Mouse (Mus musculus) forebrain, embryonic 10.5 days (tissue): ENCODE measurements around the gene Gm5800. TPM values are rescaled to one million over a fixed set of nuclear protein-coding genes. Genes with fewer than 3 reads are reported as not detected.
"Not testable (repeated sequence)": the region's sequence is repeated elsewhere in the genome, so short reads cannot be mapped to it uniquely, and the experiment has no call there.

ENCODE experiments used
- DNase-seq: peaks from one replicate; pipeline ENCODE4 v3.0.0-alpha.2; 2017; ENCODE audit warnings: low spot score; ENCODE audit errors: extremely low spot score
- H3K27ac ChIP-seq: fragments of 300-500 bp; sonication (generic); 2 replicates; pipeline ENCODE4 v1.5.1; 2016; ENCODE audit warnings: mild to moderate bottlenecking
- H3K27me3 ChIP-seq: fragments of 300-500 bp; sonication (generic); 2 replicates; pipeline ENCODE4 v1.6.1; 2016; ENCODE audit warnings: mild to moderate bottlenecking; ENCODE audit not compliant: poor library complexity, severe bottlenecking
- H3K36me3 ChIP-seq: fragments of 300-500 bp; sonication (generic); replicated peaks from 2 replicates; pipeline ENCODE4 v1.6.1; 2016; ENCODE audit warnings: mild to moderate bottlenecking, moderate library complexity
- H3K4me1 ChIP-seq: fragments of 300-500 bp; sonication (generic); 2 replicates; pipeline ENCODE4 v1.6.1; 2016
- H3K4me3 ChIP-seq: fragments of 300-500 bp; sonication (generic); 2 replicates; pipeline ENCODE4 v1.5.1; 2016; ENCODE audit warnings: mild to moderate bottlenecking, moderate library complexity
- H3K9me3 ChIP-seq: fragments of 300-500 bp; sonication (generic); 2 replicates; pipeline ENCODE4 v1.6.1; 2016; ENCODE audit warnings: mild to moderate bottlenecking, moderate library complexity
- WGBS: fragments of 180-500 bp; shearing (Covaris S2); methylation state at CpG from one replicate; pipeline ENCODE4 v1.1.7; 2016; 5-methylcytosine and 5-hydroxymethylcytosine counted together
- polyA plus RNA-seq: library from polyadenylated mRNA; unstranded; fragments of >200 nt; fragmentation: Nextera tagmentation; extraction: Ambion mirVana; gene quantifications from 2 replicates; pipeline ENCODE4 v1.2.1, GENCODE M21; 2016

The Gm5800 gene
- polyA plus RNA-seq = not detected in 2 replicates

GRCm38 (mm10) chr14:51717083-51717482 is at the start of gene Gm5800:
Gm5800 (minus strand) TSS chr14:51717183.
- 69% methylated on average over 1 of the region's 1 CpGs for WGBS

GRCm38 (mm10) chr14:51755944-51756343 is 39.0 kb upstream of the Gm5800 start:
- Histone ChIP-seq H3K27ac (no peak overlapping the region), H3K9me3 (no peaks in the 10 kb centered on the region), H3K4me1 (no peaks in the 10 kb centered on the region), H3K27me3 (no peaks in the 10 kb centered on the region), H3K36me3 (no peaks in the 10 kb centered on the region), H3K4me3 (no peak overlapping the region)
- WGBS = 59% methylated on average over 2 of the region's 2 CpGs
- DNase-seq = no peak

More at GRCm38 (mm10) chr14:51717083-51717482, at the start of gene Gm5800:
- no peaks in the 10 kb centered on the region for H3K4me1 ChIP-seq
- no peak within 1 kb of the TSS for H3K4me3 ChIP-seq
- H3K36me3 ChIP-seq = no peaks in the 10 kb centered on the region
- H3K9me3 ChIP-seq = no peaks in the 10 kb centered on the region
- no peaks in the 10 kb centered on the region for H3K27me3 ChIP-seq
- H3K27ac ChIP-seq = no peak within 1 kb of the TSS
- DNase-seq = no peak

DNA sequence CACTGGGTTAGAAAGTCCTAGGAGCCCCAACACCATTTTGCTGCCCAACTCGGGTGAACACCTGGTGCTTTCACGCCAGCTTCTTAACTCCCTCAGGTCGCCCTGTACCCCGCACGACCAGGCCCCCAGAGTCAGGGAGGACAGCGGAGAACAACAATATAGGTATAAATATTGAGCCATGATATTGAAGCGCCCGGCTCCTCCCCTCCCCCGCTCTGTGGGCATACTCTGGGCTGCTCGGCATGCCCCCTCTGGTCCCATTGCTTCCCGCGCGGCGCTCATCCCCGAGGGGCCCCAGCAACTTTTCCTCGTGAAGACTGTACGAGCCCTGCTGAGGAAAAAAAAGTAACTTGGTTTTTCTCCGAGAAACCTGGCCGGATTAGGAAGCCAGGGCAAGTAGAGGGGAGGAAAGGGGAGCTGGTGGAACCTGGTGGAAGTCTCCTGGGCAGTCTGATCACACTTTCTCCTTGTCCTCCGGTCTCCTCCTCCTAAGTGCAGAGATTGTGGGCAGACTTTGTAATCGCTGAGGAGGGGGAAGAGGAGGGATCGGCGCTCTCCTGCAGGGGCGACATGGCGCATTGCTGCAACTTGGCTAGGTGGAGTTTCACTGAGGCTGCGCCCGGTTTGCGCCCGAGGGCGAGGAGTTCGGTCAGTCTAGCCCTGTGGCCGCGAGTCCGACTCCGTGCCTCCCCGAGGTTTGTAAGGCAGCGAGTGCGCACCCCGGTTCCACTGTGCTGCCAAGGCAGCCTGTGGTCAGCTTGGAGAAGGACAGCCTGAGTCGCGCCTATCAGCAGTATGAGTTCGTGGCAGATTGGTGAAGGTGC is 23.6 kb upstream of the Gm5800 start:
- Histone ChIP-seq H3K27me3 (peaks cover 59% of the 10 kb centered on the region), H3K4me1 (peaks cover 37% of the 10 kb centered on the region), H3K9me3 (no peaks in the 10 kb centered on the region), H3K4me3 (peak overlapping the region; percentile 56), H3K27ac (no peak overlapping the region), H3K36me3 (no peaks in the 10 kb centered on the region)
- peak; percentile 34 for DNase-seq
- 2% methylated on average over 42 of the region's 42 CpGs for whole genome bisulfite sequencing

GRCm38 (mm10) chr14:51739150-51739993 is 22.4 kb upstream of the Gm5800 start:
- no peaks in the 10 kb centered on the region for H3K9me3 ChIP-seq
- DNase-seq = no peak
- 3% methylated on average over 24 of the region's 24 CpGs for WGBS
- peaks cover 37% of the 10 kb centered on the region for H3K4me1 ChIP-seq
- no peak overlapping the region for H3K27ac ChIP-seq
- H3K27me3 ChIP-seq = peaks cover 59% of the 10 kb centered on the region
- H3K4me3 ChIP-seq = peak overlapping the region; percentile 56
- H3K36me3 ChIP-seq = no peaks in the 10 kb centered on the region

DNA sequence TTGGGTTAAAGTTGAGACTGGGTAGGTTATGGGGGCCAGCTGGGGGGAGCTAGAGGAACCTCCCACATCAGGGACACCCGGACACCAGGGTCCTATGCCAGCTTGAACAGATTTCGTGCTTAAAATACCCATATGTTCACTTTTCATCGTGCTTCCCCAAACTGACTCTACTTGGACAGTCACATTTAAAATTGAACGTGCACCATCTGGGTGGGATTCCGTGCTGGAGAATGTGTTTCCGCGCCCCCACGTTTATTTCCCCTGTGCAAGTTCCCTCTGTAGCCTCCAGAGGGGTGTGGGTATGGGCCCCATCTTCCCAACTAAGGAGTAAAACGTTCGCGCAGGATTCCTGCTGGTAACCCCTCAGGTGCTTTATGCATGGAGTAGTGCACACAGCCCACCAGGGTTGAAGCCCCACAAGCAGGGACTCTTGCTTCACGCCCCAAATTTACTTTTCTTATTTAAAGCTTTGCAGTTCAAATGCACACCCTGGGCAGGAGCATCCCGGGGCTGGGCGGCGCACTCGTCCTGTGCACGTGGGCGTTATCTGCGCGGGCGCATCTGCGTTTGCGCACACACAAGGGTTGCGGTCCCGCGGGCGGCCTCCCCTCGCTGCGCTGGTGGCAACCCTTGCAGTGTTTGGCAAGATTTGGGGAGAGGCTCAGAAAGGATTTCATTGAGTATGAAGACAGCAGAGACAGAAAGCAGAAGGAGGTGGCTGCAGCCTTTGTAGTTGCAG is 21.6 kb upstream of the Gm5800 start:
- no peaks in the 10 kb centered on the region for H3K36me3 ChIP-seq
- no peak overlapping the region for H3K27ac ChIP-seq
- H3K4me1 ChIP-seq = peaks cover 37% of the 10 kb centered on the region
- peaks cover 59% of the 10 kb centered on the region for H3K27me3 ChIP-seq
- WGBS = 3% methylated on average over 29 of the region's 29 CpGs
- no peak for DNase-seq
- peak overlapping the region; percentile 56 for H3K4me3 ChIP-seq
- H3K9me3 ChIP-seq = no peaks in the 10 kb centered on the region

GRCm38 (mm10) chr14:51737967-51738366 is 21.0 kb upstream of the Gm5800 start:
- DNase-seq = no peak
- Histone ChIP-seq H3K9me3 (no peaks in the 10 kb centered on the region), H3K4me1 (peaks cover 37% of the 10 kb centered on the region), H3K27ac (no peak overlapping the region), H3K4me3 (no peak overlapping the region), H3K27me3 (peaks cover 59% of the 10 kb centered on the region), H3K36me3 (no peaks in the 10 kb centered on the region)
- 12% methylated on average over 12 of the region's 12 CpGs for WGBS

DNA sequence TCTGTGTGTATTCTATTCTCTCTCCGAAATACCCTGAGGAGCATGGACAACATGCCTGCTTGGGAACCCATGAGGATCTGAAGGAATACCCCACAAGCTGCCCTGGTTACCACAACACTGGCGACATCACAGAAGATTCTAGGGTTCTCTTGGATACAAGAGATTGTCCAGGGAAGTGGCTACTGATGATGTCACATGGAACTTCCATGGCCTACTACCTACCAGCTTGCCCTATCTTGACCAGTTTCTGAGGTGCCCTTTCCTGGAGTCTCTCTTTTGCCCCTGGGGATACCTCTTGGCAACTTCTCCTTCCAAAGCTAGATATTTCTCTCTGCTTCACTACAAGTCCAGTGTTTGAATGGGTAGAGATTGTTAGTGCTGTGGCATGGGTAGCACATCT is 21.6 kb downstream of the Gm5800 start, which contains the start of gene Gm17079:
Gene Gm17079, minus strand, starts transcription at position 101 of the 400 bp plus-strand sequence.
- not testable (repeated sequence) for H3K4me3 ChIP-seq, H3K27ac ChIP-seq, H3K36me3 ChIP-seq, H3K9me3 ChIP-seq, DNase-seq, H3K27me3 ChIP-seq, H3K4me1 ChIP-seq
- WGBS = 82% methylated on average over 1 of the region's 2 CpGs

- Histone ChIP-seq H3K4me3 (no peak overlapping the region), H3K27ac (no peak overlapping the region), H3K27me3 (no peaks in the 10 kb centered on the region), H3K9me3 (no peaks in the 10 kb centered on the region), H3K36me3 (no peaks in the 10 kb centered on the region), H3K4me1 (no peaks in the 10 kb centered on the region)
- DNase-seq = no peak
- 89% methylated on average over 5 of the region's 5 CpGs for WGBS
These were observed 39.7 kb downstream of the Gm5800 start for GRCm38 (mm10) chr14:51677269-51677668.

Other genes with a start within 250 kb of the Gm5800 start
- gene Gm5622, start 164.4 kb downstream of the Gm5800 start, polyA plus RNA-seq = not detected in 2 replicates
- not detected in 2 replicates for gene Gm17175, start 143.1 kb downstream of the Gm5800 start, polyA plus RNA-seq
- gene Gm17174, start 125.0 kb downstream of the Gm5800 start, polyA plus RNA-seq = not detected in 2 replicates
- gene Gm17078, start 105.9 kb downstream of the Gm5800 start, polyA plus RNA-seq = not detected in 2 replicates
- gene Gm4181, start 81.5 kb downstream of the Gm5800 start, polyA plus RNA-seq = not detected in 2 replicates
- gene Gm17079, start 21.7 kb downstream of the Gm5800 start, polyA plus RNA-seq = not detected in 2 replicates
- gene Ang4, start 56.4 kb upstream of the Gm5800 start, polyA plus RNA-seq = not detected in 2 replicates
- gene AY358078, start 82.9 kb upstream of the Gm5800 start, polyA plus RNA-seq = not detected in 2 replicates
- gene Ear6, start 136.5 kb upstream of the Gm5800 start, polyA plus RNA-seq = not detected in 2 replicates
- gene Mettl17, start 167.7 kb upstream of the Gm5800 start, polyA plus RNA-seq = 43.3 and 59.9 TPM in 2 replicates
- gene Slc39a2, start 175.7 kb upstream of the Gm5800 start, polyA plus RNA-seq = 0.50 and 0.77 TPM in 2 replicates
- 9.0 and 9.1 TPM in 2 replicates for gene Ndrg2, start 197.0 kb upstream of the Gm5800 start, polyA plus RNA-seq
- not detected in 2 replicates for gene Tppp2, start 201.2 kb upstream of the Gm5800 start, polyA plus RNA-seq
- gene Rnase13, start 205.6 kb upstream of the Gm5800 start, polyA plus RNA-seq = not detected in 2 replicates